Mouse (Mus musculus) neural tube, embryonic 15.5 days (tissue): ENCODE results near the gene Reln. TPM values are rescaled to one million over a fixed set of nuclear protein-coding genes. Genes with fewer than 3 reads are reported as not detected.

Experiments used
- ATAC-seq: fragments of 200-750 bp; cut with Nextera tagmentation; 2 replicates; pipeline ENCODE4 v1.8.0; 2017; ENCODE audit warnings: mild to moderate bottlenecking, moderate TSS enrichment, moderate library complexity; ENCODE audit not compliant: low FRiP score
- H3K27ac ChIP-seq: fragments of 300-500 bp; sonication (generic); replicated peaks from 2 replicates; pipeline ENCODE4 v1.5.1; 2015; ENCODE audit warnings: mild to moderate bottlenecking, inconsistent platforms
- H3K27me3 ChIP-seq: fragments of 300-500 bp; sonication (generic); replicated peaks from 2 replicates; pipeline ENCODE4 v1.6.1; 2015; ENCODE audit warnings: inconsistent platforms
- H3K36me3 ChIP-seq: fragments of 300-500 bp; sonication (generic); 2 replicates; pipeline ENCODE4 v1.6.1; 2015; ENCODE audit warnings: inconsistent platforms
- H3K4me1 ChIP-seq: fragments of 300-500 bp; sonication (generic); 2 replicates; pipeline ENCODE4 v1.6.1; 2015; ENCODE audit warnings: inconsistent platforms
- H3K4me2 ChIP-seq: fragments of 300-500 bp; sonication (generic); 2 replicates; pipeline ENCODE4 v1.6.1; 2015; ENCODE audit warnings: inconsistent platforms, mild to moderate bottlenecking, moderate library complexity
- H3K4me3 ChIP-seq: fragments of 300-500 bp; sonication (generic); replicated peaks from 2 replicates; pipeline ENCODE4 v1.5.1; 2015; ENCODE audit warnings: mild to moderate bottlenecking, inconsistent platforms
- H3K9ac ChIP-seq: fragments of 300-500 bp; sonication (generic); replicated peaks from 2 replicates; pipeline ENCODE4 v1.6.1; 2015; ENCODE audit warnings: mild to moderate bottlenecking, inconsistent platforms
- H3K9me3 ChIP-seq: fragments of 300-500 bp; sonication (generic); replicated peaks from 2 replicates; pipeline ENCODE4 v1.6.1; 2016; ENCODE audit warnings: inconsistent platforms
- WGBS: fragments of 180-500 bp; shearing (Covaris S2); methylation state at CpG from one replicate; pipeline ENCODE4 v1.1.7; 2015; ENCODE audit warnings: mixed read lengths; 5-methylcytosine and 5-hydroxymethylcytosine counted together
- polyA plus RNA-seq: library from polyadenylated mRNA; unstranded; fragments of >200 nt; fragmentation: Nextera tagmentation; extraction: Ambion mirVana; gene quantifications from 2 replicates; pipeline ENCODE4 v1.2.1, GENCODE M21; 2015

Gene Reln
- polyA plus RNA-seq, 1 experiment from 2014 or later: 50.0 TPM

DNA sequence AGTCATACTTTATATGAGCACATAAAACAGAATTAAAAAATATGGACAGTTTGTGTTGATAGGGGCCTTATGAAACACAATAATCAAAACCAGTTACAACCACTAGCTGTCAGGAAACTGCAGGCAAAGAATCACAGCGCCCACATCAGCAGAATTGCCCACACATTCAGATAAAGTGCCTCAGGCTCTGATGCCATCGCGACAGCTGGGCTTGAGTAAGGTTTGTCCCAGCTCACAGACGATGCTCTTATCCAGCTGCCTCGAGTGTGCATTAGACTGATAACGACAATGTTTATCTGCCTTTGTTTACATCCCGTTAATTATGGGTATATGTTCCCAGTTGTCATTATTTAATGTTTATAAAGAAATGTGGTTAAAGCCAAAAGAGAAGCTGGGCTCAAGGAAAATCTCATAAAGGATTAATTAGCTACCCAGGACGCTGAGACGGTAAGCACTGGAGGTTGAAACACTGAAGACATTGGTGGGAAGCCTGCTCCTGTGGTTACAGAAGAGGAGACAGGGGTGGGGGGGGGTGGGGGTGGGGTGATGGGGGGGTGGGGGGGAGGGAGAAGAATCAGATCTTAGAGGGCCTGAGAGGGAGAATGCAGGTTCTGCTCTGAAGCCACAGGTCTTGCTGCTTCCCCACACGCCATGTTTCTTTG lies 492.7 kb downstream of the Reln start:
- Histone ChIP-seq H3K9me3 (no peaks in the 10 kb centered on the region), H3K9ac (no peak overlapping the region), H3K36me3 (no peaks in the 10 kb centered on the region), H3K4me3 (no peak overlapping the region), H3K27ac (no peak overlapping the region), H3K4me1 (no peaks in the 10 kb centered on the region), H3K27me3 (no peaks in the 10 kb centered on the region), H3K4me2 (no peak overlapping the region)
- 37% methylated on average over 10 of the region's 10 CpGs for WGBS
- ATAC-seq: peak; percentile 75; the same call in 1 of the 2 replicates

DNA sequence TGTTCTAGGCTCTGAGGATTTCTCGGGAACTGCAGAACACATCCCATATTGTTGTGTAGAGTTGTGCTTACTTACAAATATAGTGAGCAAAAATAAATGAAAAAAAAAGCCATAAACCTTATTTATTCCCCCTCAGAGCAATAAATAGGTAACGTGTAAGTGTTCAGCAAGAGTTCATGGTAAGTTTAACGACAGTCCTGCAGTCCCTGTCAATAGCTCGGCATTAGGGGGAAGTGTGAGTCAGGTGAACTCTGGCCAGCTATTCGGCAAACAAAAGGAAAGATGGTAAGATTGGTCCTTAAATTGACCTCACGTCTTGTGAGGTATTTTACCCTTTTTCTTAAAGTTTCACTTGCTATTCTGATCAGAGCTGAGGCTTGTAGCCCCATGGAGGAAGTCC lies 497.1 kb downstream of the Reln start:
- Histone ChIP-seq H3K9ac (no peak overlapping the region), H3K4me1 (no peaks in the 10 kb centered on the region), H3K9me3 (no peaks in the 10 kb centered on the region), H3K36me3 (no peaks in the 10 kb centered on the region), H3K27ac (no peak overlapping the region), H3K27me3 (no peaks in the 10 kb centered on the region), H3K4me2 (no peak overlapping the region), H3K4me3 (no peak overlapping the region)
- WGBS: 47% methylated on average over 6 of the region's 6 CpGs
- no peak for ATAC-seq

DNA sequence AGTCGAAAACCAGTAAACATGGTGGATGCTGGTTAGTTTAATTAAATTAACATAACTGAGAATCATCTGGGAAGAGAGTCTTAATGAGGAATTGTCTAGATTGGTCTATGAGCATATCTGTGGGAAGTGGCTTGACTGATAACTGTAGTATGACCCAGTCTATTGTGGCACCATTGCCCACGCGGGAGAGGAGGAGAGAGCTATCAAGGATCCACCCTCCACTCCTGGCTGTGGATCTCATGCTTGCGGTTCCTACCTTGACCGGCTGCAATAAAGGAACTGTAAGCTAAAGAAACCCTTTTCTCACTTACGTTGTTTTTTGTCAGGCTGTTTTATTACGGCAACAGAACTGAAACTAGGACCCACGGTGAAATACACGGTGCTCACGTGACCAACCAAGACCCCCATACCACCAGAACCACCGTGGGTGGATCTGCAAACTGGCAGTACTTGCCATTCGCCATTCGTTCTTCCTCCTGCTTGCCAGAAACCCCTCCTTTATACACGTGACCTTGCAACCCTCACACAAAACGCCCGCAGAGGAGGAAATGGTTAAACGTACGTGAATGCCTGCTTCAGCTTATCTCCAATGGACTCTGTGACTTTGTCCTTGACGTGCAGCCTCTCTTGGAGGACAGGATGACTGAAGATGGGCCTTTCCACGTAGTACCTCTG lies 497.7 kb downstream of the Reln start:
- no peak overlapping the region for H3K9ac ChIP-seq
- no peak overlapping the region for H3K4me3 ChIP-seq
- no peaks in the 10 kb centered on the region for H3K27me3 ChIP-seq
- H3K9me3 ChIP-seq: no peaks in the 10 kb centered on the region
- H3K4me2 ChIP-seq: no peak overlapping the region
- 83% methylated on average over 20 of the region's 20 CpGs for WGBS
- H3K4me1 ChIP-seq: no peaks in the 10 kb centered on the region
- H3K36me3 ChIP-seq: no peaks in the 10 kb centered on the region
- ATAC-seq: no peak
- no peak overlapping the region for H3K27ac ChIP-seq

DNA sequence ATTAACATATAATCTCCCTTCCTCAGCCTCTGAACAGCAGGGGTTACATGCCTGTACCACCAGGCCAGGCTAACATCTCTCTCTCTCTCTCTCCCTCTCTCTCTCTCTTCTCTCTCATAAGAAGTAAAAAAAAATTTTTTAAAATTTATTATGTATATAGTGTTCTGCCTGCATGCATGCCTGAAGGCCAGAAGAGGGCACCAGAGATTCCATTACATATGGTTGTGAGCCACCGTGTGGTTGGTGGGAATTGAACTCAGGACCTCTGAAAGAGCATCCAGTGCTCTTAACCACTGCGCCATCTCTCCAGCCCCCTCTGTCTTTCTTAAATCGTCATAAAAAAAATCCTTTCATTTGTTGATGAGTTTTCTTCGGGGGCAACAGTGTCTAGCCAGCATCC lies 499.8 kb downstream of the Reln start:
- Histone ChIP-seq H3K4me3 (no peak overlapping the region), H3K27me3 (no peaks in the 10 kb centered on the region), H3K9me3 (no peaks in the 10 kb centered on the region), H3K4me1 (no peaks in the 10 kb centered on the region), H3K27ac (no peak overlapping the region), H3K36me3 (no peaks in the 10 kb centered on the region), H3K9ac (no peak overlapping the region), H3K4me2 (no peak overlapping the region)
- ATAC-seq: no peak
- 78% methylated on average over 4 of the region's 4 CpGs for WGBS

Other genes starting within 250 kb of the Reln start
- gene Orc5, start 205.7 kb upstream of the Reln start, polyA plus RNA-seq: 35.3 and 35.4 TPM in 2 replicates